Mouse (Mus musculus): ENCODE measurements around the gene Sumo1.

DNA sequence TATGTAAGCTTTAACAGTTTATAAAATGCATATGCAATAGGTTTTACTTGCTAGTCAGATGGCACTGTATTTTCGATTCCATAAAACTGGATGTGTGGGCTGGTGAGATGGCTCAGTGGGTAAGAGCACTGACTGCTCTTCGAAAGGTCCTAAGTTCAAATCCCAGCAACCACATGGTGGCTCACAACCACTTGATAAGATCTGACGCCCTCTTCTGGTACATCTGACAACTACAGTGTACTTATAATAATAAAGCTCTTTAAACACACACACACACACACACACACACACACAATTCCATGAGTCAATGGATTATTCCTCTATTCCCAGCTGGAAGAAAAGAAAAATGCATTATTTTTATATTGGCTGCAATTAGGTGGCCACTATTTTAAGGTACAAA is 32.3 kb downstream of the Sumo1 start:
- no peak for TF ChIP-seq CTCF (conservative IDR thresholded peaks at IDR 0.05; ENCODE audit: insufficient read depth, insufficient read length, low read depth, low read length)
- TF ChIP-seq POLR2A (IDR thresholded peaks at IDR 0.05; ENCODE audit: low read depth, low read length), result no peak
